Mouse (Mus musculus) left cerebral cortex, postnatal 36 days (tissue): Measurements from ENCODE around the gene 1700029J07Rik. TPM values are rescaled to one million over a fixed set of nuclear protein-coding genes. Genes with fewer than 3 reads are reported as not detected.

ENCODE experiments used
- DNase-seq, 2 experiments: peaks; one replicate each; pipeline ENCODE4 v3.0.0; 2021 to 2022; ENCODE audit warnings: low spot score in 2 of 2, mixed read lengths in 1 of 2
- intact Hi-C: fragments of 180-260 bp; cut with DNase I; formaldehyde crosslinking; loops from one replicate; pipeline ENCODE4 v1.15.1; 2025
- total RNA-seq, 2 experiments: library from RNA; stranded (reverse); gene quantifications; 2 replicates each; pipeline ENCODE4 v1.2.3; 2021

Gene 1700029J07Rik
- 1 to 10 TPM; 2.0 to 3.4 TPM for total RNA-seq

- DNase-seq = peak; percentile 97 to 98
- intact Hi-C loops = no loop called here
These were observed at the start of gene 1700029J07Rik, which contains the start of gene Ufsp2 for GRCm38 (mm10) chr8:45975126-45975836. 1700029J07Rik (minus strand) TSS chr8:45975252. Ufsp2 (plus strand) TSS chr8:45975528.

- intact Hi-C loops = no loop called here
- DNase-seq = no peak
These were observed 49.3 kb upstream of the 1700029J07Rik start for GRCm38 (mm10) chr8:46024392-46024791.

- intact Hi-C loops = no loop called here
- no peak for DNase-seq
These were observed 47.7 kb upstream of the 1700029J07Rik start for GRCm38 (mm10) chr8:46022758-46023157.

GRCm38 (mm10) chr8:46022203-46022602, 47.2 kb upstream of the 1700029J07Rik start:
- DNase-seq = peak in 1 of 2 experiments; percentile 36

GRCm38 (mm10) chr8:46010746-46011680, 36.0 kb upstream of the 1700029J07Rik start:
- peak; percentile 17 to 25 for DNase-seq
- intact Hi-C loops = loop anchor here (5.0 kb wide), 1 partner anchor 141 kb away; the partner anchor contains the start of genes Cfap97 and Snx25

More at GRCm38 (mm10) chr8:46022203-46022602, 47.2 kb upstream of the 1700029J07Rik start:
- intact Hi-C loops = no loop called here

GRCm38 (mm10) chr8:46010306-46010705, 35.3 kb upstream of the 1700029J07Rik start:
- DNase-seq = no peak
- intact Hi-C loops = loop anchor here (5.0 kb wide), 1 partner anchor 142 kb away; the partner anchor contains the start of genes Cfap97 and Snx25

GRCm38 (mm10) chr8:46007050-46007672, 32.1 kb upstream of the 1700029J07Rik start:
- no peak for DNase-seq
- intact Hi-C loops = no loop called here

- intact Hi-C loops = no loop called here
- DNase-seq = no peak
These were observed 30.5 kb upstream of the 1700029J07Rik start, which contains the start of gene Ankrd37 for GRCm38 (mm10) chr8:46005596-46005995. Ankrd37 (minus strand) TSS chr8:46005707.

GRCm38 (mm10) chr8:45999784-46000705, 25.0 kb upstream of the 1700029J07Rik start:
- intact Hi-C loops = loop anchor here (5.0 kb wide), 1 partner anchor 162 kb away; no protein-coding TSS in a partner anchor
- peak; percentile 99 for DNase-seq

GRCm38 (mm10) chr8:45999138-45999783, 24.2 kb upstream of the 1700029J07Rik start, which contains the start of gene Lrp2bp:
Lrp2bp (plus strand) TSS chr8:45999303.
- DNase-seq = peak; percentile 32 to 36
- intact Hi-C loops = no loop called here

- no peak for DNase-seq
These were observed 23.2 kb upstream of the 1700029J07Rik start for GRCm38 (mm10) chr8:45998228-45998627.

GRCm38 (mm10) chr8:45995576-45995975, 20.5 kb upstream of the 1700029J07Rik start:
- no peak for DNase-seq
- intact Hi-C loops = no loop called here

More at GRCm38 (mm10) chr8:45998228-45998627, 23.2 kb upstream of the 1700029J07Rik start:
- intact Hi-C loops = no loop called here

- DNase-seq = no peak
- intact Hi-C loops = no loop called here
These were observed 19.1 kb upstream of the 1700029J07Rik start for GRCm38 (mm10) chr8:45994111-45994510.

- DNase-seq = no peak
- intact Hi-C loops = no loop called here
These were observed 15.7 kb upstream of the 1700029J07Rik start for GRCm38 (mm10) chr8:45990631-45991310.

GRCm38 (mm10) chr8:45988189-45988588, 13.1 kb upstream of the 1700029J07Rik start:
- intact Hi-C loops = no loop called here

GRCm38 (mm10) chr8:45986665-45987064, 11.6 kb upstream of the 1700029J07Rik start:
- no peak for DNase-seq
- intact Hi-C loops = no loop called here

More at GRCm38 (mm10) chr8:45988189-45988588, 13.1 kb upstream of the 1700029J07Rik start:
- DNase-seq = no peak

GRCm38 (mm10) chr8:45975837-45976468, 901 bp upstream of the 1700029J07Rik start:
- intact Hi-C loops = no loop called here
- DNase-seq = no peak
